Mouse (Mus musculus): ENCODE results near the gene Scd2. TPM values are rescaled to one million over a fixed set of nuclear protein-coding genes. Genes with fewer than 3 reads are reported as not detected.
A peak's percentile ranks its signal among the peaks of the same experiment; 100 is the strongest.
"Not testable (repeated sequence)": the region's sequence is repeated elsewhere in the genome, so short reads cannot be mapped to it uniquely, and the experiment has no call there.

Gene Scd2
- 419 and 424 TPM in 2 replicates for polyA plus RNA-seq (2016; fragmentation: Nextera tagmentation; extraction: Ambion mirVana)

DNA sequence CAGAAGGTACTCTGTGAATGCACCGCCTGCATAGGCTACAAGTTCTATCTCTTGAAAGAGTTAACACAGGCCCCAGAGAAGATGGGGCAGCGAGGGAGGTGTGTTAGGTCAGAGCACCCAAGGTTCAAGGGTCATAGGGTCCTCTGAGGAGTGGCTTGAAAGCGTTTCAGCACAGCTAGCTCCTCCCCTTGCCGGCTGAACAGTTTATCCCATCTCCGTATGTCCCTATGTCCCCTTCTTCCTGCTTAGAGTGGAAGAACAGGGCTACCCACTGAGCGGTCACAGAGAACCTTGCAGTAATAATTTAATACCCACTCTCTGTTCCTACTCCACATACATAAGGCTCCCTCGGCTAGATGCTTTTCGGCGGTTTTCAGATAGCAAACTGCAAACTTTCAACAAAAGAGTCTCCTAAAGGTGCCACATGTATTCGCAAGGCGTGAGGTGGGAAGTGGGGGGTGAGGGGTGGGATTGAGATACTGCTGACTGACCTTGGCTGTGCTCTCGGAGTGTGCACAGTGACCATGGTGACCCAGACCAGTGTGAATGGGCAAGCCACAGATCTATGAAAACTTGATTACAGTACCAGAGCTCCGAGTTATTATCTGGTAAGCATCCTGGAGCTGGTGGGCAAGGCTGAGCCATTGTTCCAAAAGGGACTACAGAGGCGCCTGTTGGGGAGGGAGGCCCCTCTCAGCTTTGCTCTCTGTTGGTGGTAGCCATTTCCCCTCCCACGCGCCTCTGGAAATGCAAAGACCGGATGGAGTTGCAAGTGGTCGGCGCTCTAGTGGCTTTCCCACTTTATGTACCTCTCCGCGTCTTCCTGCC, at the start of gene Scd2:
Gene Scd2 (plus strand): TSS at position 734 of the 828 bp plus-strand sequence.
- WGBS = 3% methylated on average over 21 of the region's 21 CpGs
- Histone ChIP-seq H3K27ac (replicated peaks) (peak within 1 kb of the TSS; percentile 99), H3K36me3 (peaks cover 33% of the 10 kb centered on the region), H3K4me2 (replicated peaks) (peak within 1 kb of the TSS; percentile 99), H3K4me3 (peak within 1 kb of the TSS; percentile 92), H3K9me3 (no peaks in the 10 kb centered on the region), H3K4me1 (peaks cover 45% of the 10 kb centered on the region), H3K27me3 (no peaks in the 10 kb centered on the region), H3K9ac (replicated peaks) (peak within 1 kb of the TSS; percentile 97)
- ATAC-seq (ENCODE audit: low FRiP score, low read depth) = 0 out of 2 replicates have a peak, but pooled peaks have one; percentile 5

DNA sequence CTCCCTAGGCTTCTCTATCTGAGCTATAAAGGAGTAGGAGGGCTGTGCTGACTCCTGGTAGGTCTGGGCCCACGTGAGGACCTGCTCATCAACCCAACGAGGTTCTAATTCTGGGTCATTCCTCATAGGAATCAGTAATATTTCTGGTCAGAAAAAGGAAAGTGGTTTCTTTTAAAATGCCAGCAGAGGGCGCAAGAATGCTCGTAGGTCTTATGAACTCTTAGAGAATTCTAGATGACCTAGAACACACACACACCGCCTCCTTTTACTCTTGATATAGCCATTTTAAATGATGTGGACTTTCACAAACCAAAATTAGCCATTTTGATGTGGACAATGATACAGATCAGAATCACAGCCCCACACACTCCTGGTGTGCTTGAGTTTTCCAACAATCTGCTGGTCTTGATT, 47.7 kb upstream of the Scd2 start:
- H3K27me3 ChIP-seq = no peaks in the 10 kb centered on the region
- ATAC-seq (ENCODE audit: low FRiP score, low read depth) = no peak
- H3K27ac ChIP-seq (replicated peaks) = no peak overlapping the region
- H3K9me3 ChIP-seq = no peaks in the 10 kb centered on the region
- no peaks in the 10 kb centered on the region for H3K36me3 ChIP-seq
- no peak overlapping the region for H3K4me3 ChIP-seq
- H3K4me2 ChIP-seq (replicated peaks) = peak overlapping the region; percentile 68; the same call in 1 of the 2 replicates
- peaks cover 30% of the 10 kb centered on the region for H3K4me1 ChIP-seq
- WGBS = 8% methylated on average over 5 of the region's 5 CpGs
- H3K9ac ChIP-seq (replicated peaks) = no peak overlapping the region

DNA sequence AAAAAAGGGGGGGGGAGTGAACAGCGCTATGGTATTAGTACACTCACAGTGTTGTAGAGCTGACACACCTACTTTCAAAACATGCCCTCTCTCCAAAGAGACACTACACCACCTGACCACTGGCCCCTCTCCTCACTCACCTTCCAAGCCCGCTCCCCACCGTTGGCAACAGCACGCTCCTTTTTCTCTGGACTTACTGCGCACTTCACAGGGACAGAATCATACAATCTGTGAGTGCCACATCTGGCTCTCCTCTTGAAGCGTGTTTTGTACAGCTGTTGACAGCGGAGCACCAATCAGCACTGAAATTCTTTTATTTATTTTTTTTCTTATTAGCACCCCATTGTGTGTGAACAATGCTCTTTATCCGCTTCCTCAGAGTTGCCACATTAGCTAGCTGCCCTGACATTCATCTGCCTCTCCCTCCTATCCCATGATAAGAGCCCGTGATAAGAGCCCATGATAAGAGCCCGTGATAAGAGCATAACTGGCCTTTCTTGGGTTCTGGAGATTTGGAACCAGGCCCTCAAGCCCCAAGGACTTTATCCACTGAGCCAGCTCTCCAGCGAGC, 47.0 kb upstream of the Scd2 start:
- no peak overlapping the region for H3K27ac ChIP-seq (replicated peaks)
- peaks cover 30% of the 10 kb centered on the region for H3K4me1 ChIP-seq
- H3K9me3 ChIP-seq = no peaks in the 10 kb centered on the region
- WGBS = 37% methylated on average over 11 of the region's 11 CpGs
- H3K36me3 ChIP-seq = no peaks in the 10 kb centered on the region
- H3K4me3 ChIP-seq = no peak overlapping the region
- peak overlapping the region; percentile 68 for H3K4me2 ChIP-seq (replicated peaks)
- no peaks in the 10 kb centered on the region for H3K27me3 ChIP-seq
- no peak for ATAC-seq (ENCODE audit: low FRiP score, low read depth)
- no peak overlapping the region for H3K9ac ChIP-seq (replicated peaks)

DNA sequence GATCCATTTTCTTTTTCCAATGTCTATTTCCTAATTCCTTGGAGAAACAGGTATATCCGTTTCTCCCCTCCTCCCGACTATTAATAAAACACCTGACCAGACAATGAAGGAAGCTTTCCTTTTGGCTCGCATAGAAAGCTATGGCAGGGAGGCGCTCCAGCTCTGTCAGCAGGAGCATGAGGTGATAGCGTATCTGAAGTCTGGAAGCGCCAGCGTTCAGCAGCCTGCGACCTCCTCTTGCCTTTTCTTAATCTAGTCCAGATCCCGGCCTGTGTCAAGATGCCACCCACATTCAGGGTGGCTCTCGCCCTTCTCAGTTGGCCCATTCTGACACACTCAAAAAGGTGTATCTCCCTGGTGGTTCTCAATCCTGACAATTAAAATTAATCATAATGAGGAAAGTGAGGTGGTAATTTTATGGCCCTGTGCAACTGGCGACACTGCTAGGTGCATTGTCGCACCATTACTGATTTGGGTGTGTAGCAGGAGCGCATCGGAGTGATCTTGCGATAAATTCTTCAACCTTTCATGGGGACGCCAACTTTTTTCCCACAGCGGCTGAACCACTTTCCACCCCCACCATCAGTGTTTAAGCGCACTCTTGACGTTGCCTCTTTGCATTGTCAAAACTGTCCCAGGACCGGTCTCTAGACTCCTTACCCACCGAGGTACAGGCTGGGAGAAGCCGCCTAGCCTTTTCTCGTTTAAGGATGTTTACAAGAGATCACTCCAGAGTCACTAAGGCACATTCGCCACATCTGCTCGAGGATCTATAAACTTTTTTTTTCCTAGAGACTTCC, 46.0 kb upstream of the Scd2 start:
- H3K9ac ChIP-seq (replicated peaks) = peak overlapping the region; percentile 58
- no peaks in the 10 kb centered on the region for H3K27me3 ChIP-seq
- H3K27ac ChIP-seq (replicated peaks) = peak overlapping the region; percentile 93
- WGBS = 2% methylated on average over 25 of the region's 25 CpGs
- peak; percentile 57 for ATAC-seq (ENCODE audit: low FRiP score, low read depth)
- H3K4me2 ChIP-seq (replicated peaks) = peak overlapping the region; percentile 68
- peak overlapping the region; percentile 44 for H3K4me3 ChIP-seq
- no peaks in the 10 kb centered on the region for H3K9me3 ChIP-seq
- no peaks in the 10 kb centered on the region for H3K36me3 ChIP-seq
- H3K4me1 ChIP-seq = peaks cover 30% of the 10 kb centered on the region

DNA sequence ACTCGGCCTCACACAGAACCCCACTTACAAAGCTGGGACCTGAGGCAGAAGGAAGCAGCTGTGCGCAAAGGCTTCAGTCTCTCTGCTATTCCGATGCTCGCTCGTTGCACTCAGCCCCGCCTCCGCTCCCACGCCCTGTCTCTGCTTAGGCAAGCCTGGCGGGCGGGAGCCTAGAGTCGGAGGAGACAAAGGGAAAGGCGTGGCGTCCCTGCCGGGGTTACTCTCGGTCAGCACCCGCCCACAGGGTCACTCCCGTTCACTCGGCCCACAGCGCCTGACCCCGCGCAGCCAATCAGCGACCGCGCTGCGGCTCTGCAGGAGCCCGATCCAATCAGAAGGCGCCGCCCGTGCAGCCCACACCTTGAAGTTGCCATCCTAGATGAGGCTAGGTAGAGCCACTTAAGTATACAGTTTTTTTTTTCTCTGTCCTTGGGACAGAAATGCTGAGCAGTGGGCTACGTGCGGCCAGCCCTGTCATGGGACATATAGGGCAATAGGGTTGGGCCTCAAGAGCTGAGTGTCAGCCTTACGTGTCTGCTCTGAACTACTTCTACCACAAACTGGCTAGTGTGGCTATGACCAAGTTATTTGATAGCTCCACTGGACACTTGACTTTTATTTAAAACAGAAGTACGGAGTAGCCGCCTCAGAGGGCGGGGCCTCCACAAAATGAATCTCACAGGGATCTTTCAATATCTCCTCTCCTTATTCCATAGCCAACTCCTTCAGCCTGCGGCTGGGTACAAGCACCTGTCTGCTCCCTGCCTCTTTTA, 45.2 kb upstream of the Scd2 start:
- ATAC-seq (ENCODE audit: low FRiP score, low read depth) = peak; percentile 99
- peak overlapping the region; percentile 58; the same call in 1 of the 2 replicates for H3K9ac ChIP-seq (replicated peaks)
- H3K4me2 ChIP-seq (replicated peaks) = peak overlapping the region; percentile 68
- H3K36me3 ChIP-seq = no peaks in the 10 kb centered on the region
- H3K27ac ChIP-seq (replicated peaks) = peak overlapping the region; percentile 93
- no peaks in the 10 kb centered on the region for H3K9me3 ChIP-seq
- H3K27me3 ChIP-seq = no peaks in the 10 kb centered on the region
- WGBS = 4% methylated on average over 36 of the region's 36 CpGs
- H3K4me1 ChIP-seq = peaks cover 30% of the 10 kb centered on the region
- peak overlapping the region; percentile 44 for H3K4me3 ChIP-seq

DNA sequence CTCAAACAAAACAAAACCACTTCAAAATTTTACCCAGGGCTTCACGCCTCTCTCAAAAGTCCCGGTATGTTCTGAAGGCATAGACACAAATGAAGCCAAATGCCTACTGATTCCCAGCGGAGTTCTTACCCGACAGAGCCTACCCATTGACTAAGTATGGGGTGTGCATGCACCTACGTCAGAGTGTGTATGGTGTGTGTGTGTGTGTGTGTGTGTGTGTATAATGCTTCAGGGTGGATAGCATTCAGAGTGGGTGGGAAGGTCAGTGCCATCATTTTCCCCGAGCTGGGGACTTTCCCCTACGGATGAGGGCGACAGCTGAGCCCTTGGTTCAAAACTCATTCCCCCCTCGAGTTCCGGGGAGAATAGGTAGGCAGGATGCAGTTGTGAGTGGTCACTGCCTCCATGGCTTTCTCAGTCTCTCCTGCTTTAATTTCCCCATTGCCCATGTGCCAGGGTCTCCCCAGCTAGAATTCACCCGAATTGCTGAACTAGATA, 44.6 kb upstream of the Scd2 start:
- Histone ChIP-seq H3K4me3 (no peak overlapping the region), H3K27me3 (no peaks in the 10 kb centered on the region), H3K4me2 (replicated peaks) (peak overlapping the region; percentile 68), H3K4me1 (peaks cover 30% of the 10 kb centered on the region), H3K9ac (replicated peaks) (no peak overlapping the region), H3K36me3 (no peaks in the 10 kb centered on the region), H3K9me3 (no peaks in the 10 kb centered on the region), H3K27ac (replicated peaks) (peak overlapping the region; percentile 93)
- ATAC-seq (ENCODE audit: low FRiP score, low read depth) = no peak
- 77% methylated on average over 11 of the region's 11 CpGs for WGBS

DNA sequence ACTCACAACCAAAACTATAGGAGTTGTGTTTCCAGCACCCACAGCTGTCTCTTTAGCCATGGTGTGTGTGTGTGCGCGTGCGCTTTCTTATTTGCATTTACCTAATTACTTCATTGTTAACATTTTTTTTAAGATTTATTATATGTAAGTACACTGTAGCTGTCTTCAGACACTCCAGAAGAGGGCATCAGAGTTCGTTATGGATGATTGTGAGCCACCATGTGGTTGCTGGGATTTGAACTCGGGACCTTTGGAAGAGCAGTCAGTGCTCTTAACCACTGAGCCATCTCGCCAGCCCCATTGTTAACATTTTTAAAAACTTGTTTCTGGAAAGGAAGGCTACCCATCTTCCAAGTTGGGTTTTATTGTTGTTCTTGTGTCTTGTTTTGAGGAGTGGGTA, 42.3 kb upstream of the Scd2 start:
- H3K36me3 ChIP-seq; H3K27me3 ChIP-seq; H3K4me3 ChIP-seq; H3K9ac ChIP-seq (replicated peaks); H3K9me3 ChIP-seq; ATAC-seq (ENCODE audit: low FRiP score, low read depth); H3K27ac ChIP-seq (replicated peaks); H3K4me2 ChIP-seq (replicated peaks): not testable (repeated sequence)
- WGBS = 93% methylated on average over 6 of the region's 6 CpGs
- H3K4me1 ChIP-seq = peaks cover 27% of the 10 kb centered on the region

DNA sequence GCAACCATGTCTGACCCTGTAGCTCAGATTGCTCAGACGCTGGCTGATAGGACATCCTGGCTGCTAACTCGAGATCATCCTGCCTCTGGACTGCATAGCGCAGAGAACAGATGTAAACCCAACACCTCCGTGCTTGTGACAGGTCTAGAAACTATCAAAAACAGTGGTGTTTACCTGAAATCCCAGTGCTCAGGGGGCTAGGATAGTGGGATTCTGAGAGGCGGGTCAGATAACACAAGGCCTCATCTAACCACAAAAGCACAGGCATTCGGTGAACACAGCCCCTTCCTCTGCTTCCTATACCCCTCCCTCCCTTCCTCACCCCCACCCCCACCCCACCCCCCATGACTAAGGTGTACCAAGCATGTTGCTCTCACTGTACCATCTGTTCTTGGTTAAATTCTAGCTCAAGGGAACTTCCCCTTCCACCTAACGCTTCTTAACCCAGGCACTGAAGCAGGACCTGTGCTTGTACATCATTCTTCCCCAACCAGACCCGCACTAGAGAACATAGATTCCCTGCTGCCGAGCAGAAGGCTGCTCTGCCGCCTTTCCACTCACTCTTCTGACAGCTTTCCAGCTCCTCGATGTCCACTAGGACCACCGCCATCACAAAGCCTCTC, 41.4 kb upstream of the Scd2 start:
- no peak for ATAC-seq (ENCODE audit: low FRiP score, low read depth)
- Histone ChIP-seq H3K4me2 (replicated peaks) (no peak overlapping the region), H3K27me3 (no peaks in the 10 kb centered on the region), H3K27ac (replicated peaks) (no peak overlapping the region), H3K4me3 (no peak overlapping the region), H3K36me3 (no peaks in the 10 kb centered on the region), H3K4me1 (peaks cover 19% of the 10 kb centered on the region), H3K9ac (replicated peaks) (no peak overlapping the region), H3K9me3 (no peaks in the 10 kb centered on the region)
- 78% methylated on average over 12 of the region's 12 CpGs for WGBS

DNA sequence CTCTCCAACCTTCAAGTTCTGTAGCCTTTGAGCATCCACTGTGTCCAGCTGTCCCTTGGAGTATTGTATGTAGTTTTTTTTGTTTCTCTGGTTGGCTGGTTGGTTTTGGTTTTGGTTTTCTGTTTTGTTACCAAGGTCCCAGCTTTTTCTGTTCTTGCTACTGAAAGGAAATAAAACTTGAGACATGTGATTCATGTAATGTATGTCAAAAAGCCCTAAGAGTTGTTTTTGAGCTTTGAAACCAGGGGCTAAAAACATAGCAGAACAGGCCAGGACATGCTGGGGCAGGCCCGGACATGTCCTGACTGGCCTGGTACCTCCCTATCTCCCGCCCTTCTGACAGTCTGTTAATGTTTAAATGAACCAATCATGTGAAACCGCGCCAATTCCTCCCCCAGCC, 39.4 kb upstream of the Scd2 start:
- not testable (repeated sequence) for H3K36me3 ChIP-seq

DNA sequence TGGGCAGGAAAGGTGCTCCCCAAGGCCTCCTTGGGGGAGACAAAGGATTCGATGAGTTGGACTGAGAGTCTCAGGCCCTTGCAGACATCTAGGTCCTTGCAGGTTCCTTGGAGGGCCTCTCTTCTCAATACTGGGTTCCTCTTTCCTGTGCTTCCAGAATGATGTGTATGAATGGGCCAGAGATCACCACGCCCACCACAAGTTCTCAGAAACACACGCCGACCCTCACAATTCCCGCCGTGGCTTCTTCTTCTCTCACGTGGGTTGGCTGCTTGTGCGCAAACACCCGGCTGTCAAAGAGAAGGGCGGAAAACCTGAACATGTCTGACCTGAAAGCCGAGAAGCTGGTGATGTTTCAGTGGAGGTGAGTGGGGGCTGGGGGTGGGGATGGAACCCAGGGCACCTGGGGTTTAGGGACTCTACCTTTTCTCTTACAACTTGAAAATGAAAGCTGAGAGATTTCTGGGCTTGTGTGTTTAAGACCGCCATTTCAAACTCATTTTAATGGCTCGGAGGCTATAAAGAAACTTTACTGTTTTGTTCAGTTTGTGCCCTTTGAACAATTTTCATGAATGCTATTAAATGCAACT, 36.0 kb upstream of the Scd2 start:
- Histone ChIP-seq H3K4me2 (replicated peaks) (no peak overlapping the region), H3K4me1 (no peaks in the 10 kb centered on the region), H3K36me3 (no peaks in the 10 kb centered on the region), H3K27me3 (no peaks in the 10 kb centered on the region), H3K9ac (replicated peaks) (no peak overlapping the region), H3K27ac (replicated peaks) (no peak overlapping the region), H3K9me3 (no peaks in the 10 kb centered on the region), H3K4me3 (no peak overlapping the region)
- no peak for ATAC-seq (ENCODE audit: low FRiP score, low read depth)
- 92% methylated on average over 13 of the region's 13 CpGs for WGBS

More for the DNA sequence above, 39.4 kb upstream of the Scd2 start:
- H3K4me1 ChIP-seq; H3K9me3 ChIP-seq; H3K4me3 ChIP-seq; H3K9ac ChIP-seq (replicated peaks); ATAC-seq (ENCODE audit: low FRiP score, low read depth); H3K27ac ChIP-seq (replicated peaks); H3K27me3 ChIP-seq; H3K4me2 ChIP-seq (replicated peaks): not testable (repeated sequence)
- 85% methylated on average over 4 of the region's 4 CpGs for WGBS

DNA sequence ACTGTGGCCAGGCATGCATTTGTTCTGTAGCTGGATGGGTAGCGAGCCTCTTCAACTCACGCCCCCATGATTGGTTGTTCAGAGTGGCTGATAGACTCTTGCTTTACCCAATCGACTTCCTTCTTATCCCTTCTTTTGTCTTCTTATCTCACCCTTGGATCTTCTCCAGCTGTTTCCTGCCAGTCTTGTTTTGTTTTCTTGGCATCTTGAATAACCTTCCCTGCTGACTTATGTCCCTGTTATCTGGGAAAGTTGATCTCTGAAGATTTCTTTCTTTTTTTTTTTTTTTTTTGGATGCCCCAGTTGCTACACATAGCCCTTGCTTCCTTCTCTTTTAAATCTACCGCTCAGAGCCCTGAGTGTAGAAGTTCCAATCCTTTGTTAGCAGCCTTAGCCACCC, 34.0 kb upstream of the Scd2 start:
- Histone ChIP-seq H3K4me2 (replicated peaks) (no peak overlapping the region), H3K36me3 (no peaks in the 10 kb centered on the region), H3K4me1 (no peaks in the 10 kb centered on the region), H3K27me3 (no peaks in the 10 kb centered on the region), H3K9me3 (no peaks in the 10 kb centered on the region), H3K9ac (replicated peaks) (no peak overlapping the region), H3K4me3 (no peak overlapping the region), H3K27ac (replicated peaks) (no peak overlapping the region)
- WGBS = 71% methylated on average over 4 of the region's 4 CpGs
- no peak for ATAC-seq (ENCODE audit: low FRiP score, low read depth)

Data from midbrain, embryonic 12.5 days (tissue).